Mouse (Mus musculus) lung, adult 2 months (tissue): ENCODE results near the gene Kpnb1. TPM values are rescaled to one million over a fixed set of nuclear protein-coding genes. Genes with fewer than 3 reads are reported as not detected.

Experiments used
- DNase-seq: peaks from one replicate; pipeline ENCODE4 v3.0.0; 2022
- H3K4me1 ChIP-seq: fragments of 200-500 bp; 2 replicates; pipeline ENCODE4 v1.6.1; 2011; ENCODE audit warnings: low read length; ENCODE audit not compliant: control insufficient read depth, insufficient read depth
- H3K4me3 ChIP-seq: fragments of 200-500 bp; replicated peaks from 2 replicates; pipeline ENCODE3; 2011; ENCODE audit warnings: low read depth, mild to moderate bottlenecking, control low read depth, low read length; ENCODE audit errors: extremely low read depth
- CTCF ChIP-seq: fragments of 200-500 bp; IDR thresholded peaks from 2 replicates; pipeline ENCODE4 v1.5.1; 2011; ENCODE audit warnings: mild to moderate bottlenecking, low read length, control low read depth; ENCODE audit not compliant: insufficient read depth
- POLR2A ChIP-seq: fragments of 200-500 bp; IDR thresholded peaks from 2 replicates; pipeline ENCODE4 v1.6.1; 2011; ENCODE audit warnings: low read depth, mild to moderate bottlenecking, control low read depth, low read length, borderline replicate concordance; ENCODE audit errors: extremely low read depth
- WGBS: fragments of 180-500 bp; shearing (Covaris S2); methylation state at CpG from one replicate; pipeline ENCODE4 v1.1.7; 2018; 5-methylcytosine and 5-hydroxymethylcytosine counted together
- polyA plus RNA-seq: library from polyadenylated mRNA; depleted of rRNA; stranded (reverse); fragments of >200 nt; gene quantifications from 2 replicates; pipeline ENCODE4 v1.2.3, GENCODE M21; 2012

Gene Kpnb1
- polyA plus RNA-seq, 1 experiment = 32.0 TPM

GRCm38 (mm10) chr11:97156999-97157398 is 30.7 kb downstream of the Kpnb1 start:
- WGBS = 74% methylated on average over 7 of the region's 7 CpGs
- no peak for TF ChIP-seq CTCF
- no peak overlapping the region for H3K4me3 ChIP-seq
- H3K4me1 ChIP-seq = peaks cover under 1% of the 10 kb centered on the region
- no peak for DNase-seq

GRCm38 (mm10) chr11:97152662-97153287 is 34.9 kb downstream of the Kpnb1 start:
- WGBS = 46% methylated on average over 10 of the region's 10 CpGs
- no peak overlapping the region for H3K4me3 ChIP-seq
- TF ChIP-seq CTCF = no peak
- no peak for TF ChIP-seq POLR2A

GRCm38 (mm10) chr11:97152023-97152426 is 35.7 kb downstream of the Kpnb1 start:
- peaks cover 2% of the 10 kb centered on the region; the same call in 1 of the 2 replicates for H3K4me1 ChIP-seq
- 7% methylated on average over 11 of the region's 11 CpGs for WGBS
- H3K4me3 ChIP-seq = peak overlapping the region; percentile 21
- TF ChIP-seq POLR2A = no peak
- no peak for TF ChIP-seq CTCF
- DNase-seq = peak; percentile 43

More at GRCm38 (mm10) chr11:97152662-97153287, 34.9 kb downstream of the Kpnb1 start:
- DNase-seq = no peak
- H3K4me1 ChIP-seq = peaks cover 2% of the 10 kb centered on the region; the same call in 1 of the 2 replicates

- peak within 1 kb of the TSS; percentile 72 for H3K4me3 ChIP-seq
- no peak for TF ChIP-seq CTCF
- no peak for TF ChIP-seq POLR2A
- DNase-seq = peak; percentile 48
- peaks cover 5% of the 10 kb centered on the region; the same call in 1 of the 2 replicates for H3K4me1 ChIP-seq
- under 1% methylated on average over 26 of the region's 64 CpGs for WGBS
These were observed 36.3 kb downstream of the Kpnb1 start, which contains the start of gene Tbkbp1 for GRCm38 (mm10) chr11:97151343-97151801. Tbkbp1 (minus strand) TSS chr11:97151495.

- DNase-seq = peak; percentile 62
- WGBS = under 1% methylated on average over 92 of the region's 102 CpGs
- H3K4me3 ChIP-seq = peak overlapping the region; percentile 72
- peaks cover 9% of the 10 kb centered on the region; the same call in 1 of the 2 replicates for H3K4me1 ChIP-seq
- peak; percentile 75; the same call in 1 of the 2 replicates for TF ChIP-seq POLR2A
- TF ChIP-seq CTCF = no peak
These were observed 37.0 kb downstream of the Kpnb1 start for GRCm38 (mm10) chr11:97150411-97151330.

- TF ChIP-seq CTCF (no peak), POLR2A (peak; percentile 84)
- H3K4me1 ChIP-seq = peaks cover 9% of the 10 kb centered on the region; the same call in 1 of the 2 replicates
- DNase-seq = peak; percentile 80
- 4% methylated on average over 14 of the region's 14 CpGs for WGBS
- H3K4me3 ChIP-seq = peak overlapping the region; percentile 72
These were observed 37.7 kb downstream of the Kpnb1 start for GRCm38 (mm10) chr11:97149995-97150410.

GRCm38 (mm10) chr11:97149026-97149425 is 38.7 kb downstream of the Kpnb1 start:
- no peak for DNase-seq
- Histone ChIP-seq H3K4me3 (peak overlapping the region; percentile 72), H3K4me1 (peaks cover 9% of the 10 kb centered on the region; the same call in 1 of the 2 replicates)
- WGBS = 50% methylated on average over 9 of the region's 9 CpGs
- no peak for TF ChIP-seq POLR2A
- TF ChIP-seq CTCF = no peak

GRCm38 (mm10) chr11:97148591-97148990 is 39.1 kb downstream of the Kpnb1 start:
- TF ChIP-seq CTCF (no peak), POLR2A (no peak)
- Histone ChIP-seq H3K4me1 (peaks cover 11% of the 10 kb centered on the region; the same call in 1 of the 2 replicates), H3K4me3 (peak overlapping the region; percentile 72)
- DNase-seq = no peak
- WGBS = 33% methylated on average over 12 of the region's 12 CpGs

GRCm38 (mm10) chr11:97147333-97147732 is 40.3 kb downstream of the Kpnb1 start:
- WGBS = 83% methylated on average over 8 of the region's 8 CpGs
- no peak for TF ChIP-seq POLR2A
- TF ChIP-seq CTCF = no peak
- H3K4me3 ChIP-seq = no peak overlapping the region
- DNase-seq = no peak
- peaks cover 11% of the 10 kb centered on the region; the same call in 1 of the 2 replicates for H3K4me1 ChIP-seq
